Mouse (Mus musculus) neural tube, embryonic 14.5 days (tissue): ENCODE results near the gene Slc46a1. TPM values are rescaled to one million over a fixed set of nuclear protein-coding genes. Genes with fewer than 3 reads are reported as not detected.

ENCODE experiments used
- ATAC-seq: fragments of 200-750 bp; cut with Nextera tagmentation; 2 replicates; pipeline ENCODE4 v1.8.0; 2017; ENCODE audit warnings: low read depth, mild to moderate bottlenecking, moderate TSS enrichment, moderate library complexity
- H3K27ac ChIP-seq: fragments of 300-500 bp; sonication (generic); 2 replicates; pipeline ENCODE4 v1.5.1; 2014; ENCODE audit warnings: low read depth, mild to moderate bottlenecking, control low read depth, low read length, moderate library complexity, mixed read lengths
- H3K27me3 ChIP-seq: fragments of 300-500 bp; sonication (generic); 2 replicates; pipeline ENCODE4 v1.6.1; 2014; ENCODE audit warnings: low read length; ENCODE audit not compliant: control insufficient read depth, insufficient read depth
- H3K36me3 ChIP-seq: fragments of 300-500 bp; sonication (generic); 2 replicates; pipeline ENCODE4 v1.6.1; 2014; ENCODE audit warnings: low read length, mixed read lengths; ENCODE audit not compliant: control insufficient read depth, insufficient read depth
- H3K4me1 ChIP-seq: fragments of 300-500 bp; sonication (generic); 2 replicates; pipeline ENCODE4 v1.6.1; 2014; ENCODE audit warnings: low read length; ENCODE audit not compliant: control insufficient read depth, insufficient read depth
- H3K4me2 ChIP-seq: fragments of 300-500 bp; sonication (generic); 2 replicates; pipeline ENCODE4 v1.6.1; 2014; ENCODE audit warnings: mild to moderate bottlenecking, low read depth, low read length, control low read depth
- H3K4me3 ChIP-seq: fragments of 300-500 bp; sonication (generic); 2 replicates; pipeline ENCODE4 v1.5.1; 2014; ENCODE audit warnings: low read depth, low read length, control low read depth, mixed read lengths
- H3K9ac ChIP-seq: fragments of 300-500 bp; sonication (generic); replicated peaks from 2 replicates; pipeline ENCODE4 v1.6.1; 2014; ENCODE audit warnings: low read depth, mild to moderate bottlenecking, control low read depth, low read length, mixed read lengths
- H3K9me3 ChIP-seq: fragments of 300-500 bp; sonication (generic); 2 replicates; pipeline ENCODE4 v1.6.1; 2016; ENCODE audit warnings: low read length; ENCODE audit not compliant: control insufficient read depth
- WGBS: fragments of 180-500 bp; shearing (Covaris S2); extraction: QIAGEN DNeasy Blood & Tissue Kit; methylation state at CpG from one replicate; pipeline ENCODE4 v1.1.7; 2014; 5-methylcytosine and 5-hydroxymethylcytosine counted together
- polyA plus RNA-seq: library from polyadenylated mRNA; unstranded; fragments of >200 nt; fragmentation: Nextera tagmentation; extraction: Ambion mirVana; gene quantifications from 2 replicates; pipeline ENCODE4 v1.2.1, GENCODE M21; 2014

Gene Slc46a1
- 26.1 and 27.6 TPM in 2 replicates for polyA plus RNA-seq

DNA sequence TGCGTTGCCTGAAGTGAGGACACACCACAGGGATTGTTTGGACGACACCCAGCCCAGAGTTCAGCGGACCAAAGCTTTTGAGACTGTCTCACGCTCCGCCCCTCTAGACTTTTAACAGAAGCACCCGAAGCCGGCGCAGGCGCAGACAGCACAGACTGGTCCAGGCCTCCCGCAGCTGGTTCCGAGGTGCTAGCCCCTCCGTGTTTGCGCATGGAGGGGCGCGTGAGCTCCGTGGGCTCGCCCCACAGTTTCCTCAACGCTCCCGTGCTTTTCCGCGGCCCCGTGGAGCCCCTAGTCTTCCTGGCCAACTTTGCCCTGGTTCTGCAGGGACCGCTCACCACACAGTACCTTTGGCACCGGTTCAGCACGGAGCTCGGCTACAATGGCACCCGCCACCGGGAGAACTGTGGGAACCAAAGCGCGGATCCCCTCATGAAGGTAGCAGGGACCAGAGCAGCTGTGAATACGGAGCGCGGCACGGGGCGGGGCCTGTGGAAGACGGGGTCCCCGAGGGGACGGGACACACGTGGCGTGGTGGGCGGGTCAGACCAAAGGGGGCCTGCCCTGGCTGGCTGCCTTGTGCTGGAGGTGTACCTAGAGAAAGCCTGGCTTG, at the start of gene Slc46a1:
Gene Slc46a1 (plus strand): TSS at position 130 of the 613 bp plus-strand sequence.
- Histone ChIP-seq H3K4me3 (peak within 1 kb of the TSS; percentile 61), H3K27ac (peak within 1 kb of the TSS; percentile 87), H3K4me1 (peaks cover 9% of the 10 kb centered on the region), H3K4me2 (peak within 1 kb of the TSS; percentile 88), H3K27me3 (no peaks in the 10 kb centered on the region), H3K9me3 (no peaks in the 10 kb centered on the region), H3K9ac (peak within 1 kb of the TSS; percentile 69), H3K36me3 (no peaks in the 10 kb centered on the region)
- ATAC-seq, result peak; percentile 95
- under 1% methylated on average over 41 of the region's 41 CpGs for WGBS

DNA sequence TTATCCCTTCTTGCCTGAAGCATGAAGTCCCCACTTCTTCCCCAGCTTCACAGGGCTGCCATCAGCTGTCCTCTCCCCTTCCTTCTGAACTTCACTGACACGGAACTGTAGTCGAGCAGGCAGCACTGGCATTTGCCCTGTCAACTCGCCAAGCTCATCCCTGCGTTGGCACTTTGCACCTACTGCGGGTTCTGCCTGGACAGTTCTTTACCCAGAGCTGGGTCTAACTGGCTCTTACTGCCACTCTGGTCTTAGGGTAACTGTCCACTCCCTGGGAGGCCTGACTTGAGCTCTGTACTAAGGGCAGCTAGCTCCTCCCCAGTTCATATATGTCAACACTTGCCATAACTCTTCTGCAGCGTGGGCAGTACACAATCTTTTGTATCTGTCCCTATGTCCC, 48.6 kb upstream of the Slc46a1 start:
- no peaks in the 10 kb centered on the region for H3K9me3 ChIP-seq
- WGBS, result 75% methylated on average over 6 of the region's 6 CpGs
- no peak overlapping the region for H3K9ac ChIP-seq
- no peak overlapping the region for H3K27ac ChIP-seq
- no peak overlapping the region for H3K4me2 ChIP-seq
- H3K36me3 ChIP-seq, result no peaks in the 10 kb centered on the region
- ATAC-seq, result no peak
- no peak overlapping the region for H3K4me3 ChIP-seq
- no peaks in the 10 kb centered on the region for H3K27me3 ChIP-seq
- no peaks in the 10 kb centered on the region for H3K4me1 ChIP-seq

GRCm38 (mm10) chr11:78420263-78420889, 45.1 kb upstream of the Slc46a1 start:
- H3K36me3 ChIP-seq, result no peaks in the 10 kb centered on the region
- no peaks in the 10 kb centered on the region for H3K27me3 ChIP-seq
- H3K4me2 ChIP-seq, result no peak overlapping the region
- H3K27ac ChIP-seq, result no peak overlapping the region
- H3K9ac ChIP-seq, result no peak overlapping the region
- WGBS, result 80% methylated on average over 12 of the region's 12 CpGs
- no peak for ATAC-seq
- no peak overlapping the region for H3K4me3 ChIP-seq
- no peaks in the 10 kb centered on the region for H3K4me1 ChIP-seq
- H3K9me3 ChIP-seq, result no peaks in the 10 kb centered on the region

- Histone ChIP-seq H3K4me1 (no peaks in the 10 kb centered on the region), H3K4me2 (no peak overlapping the region), H3K9me3 (no peaks in the 10 kb centered on the region), H3K27me3 (no peaks in the 10 kb centered on the region), H3K9ac (no peak overlapping the region), H3K4me3 (no peak overlapping the region), H3K27ac (no peak overlapping the region), H3K36me3 (no peaks in the 10 kb centered on the region)
- WGBS, result 63% methylated on average over 13 of the region's 13 CpGs
- ATAC-seq, result no peak
These were observed 44.1 kb upstream of the Slc46a1 start for GRCm38 (mm10) chr11:78421201-78422009.

DNA sequence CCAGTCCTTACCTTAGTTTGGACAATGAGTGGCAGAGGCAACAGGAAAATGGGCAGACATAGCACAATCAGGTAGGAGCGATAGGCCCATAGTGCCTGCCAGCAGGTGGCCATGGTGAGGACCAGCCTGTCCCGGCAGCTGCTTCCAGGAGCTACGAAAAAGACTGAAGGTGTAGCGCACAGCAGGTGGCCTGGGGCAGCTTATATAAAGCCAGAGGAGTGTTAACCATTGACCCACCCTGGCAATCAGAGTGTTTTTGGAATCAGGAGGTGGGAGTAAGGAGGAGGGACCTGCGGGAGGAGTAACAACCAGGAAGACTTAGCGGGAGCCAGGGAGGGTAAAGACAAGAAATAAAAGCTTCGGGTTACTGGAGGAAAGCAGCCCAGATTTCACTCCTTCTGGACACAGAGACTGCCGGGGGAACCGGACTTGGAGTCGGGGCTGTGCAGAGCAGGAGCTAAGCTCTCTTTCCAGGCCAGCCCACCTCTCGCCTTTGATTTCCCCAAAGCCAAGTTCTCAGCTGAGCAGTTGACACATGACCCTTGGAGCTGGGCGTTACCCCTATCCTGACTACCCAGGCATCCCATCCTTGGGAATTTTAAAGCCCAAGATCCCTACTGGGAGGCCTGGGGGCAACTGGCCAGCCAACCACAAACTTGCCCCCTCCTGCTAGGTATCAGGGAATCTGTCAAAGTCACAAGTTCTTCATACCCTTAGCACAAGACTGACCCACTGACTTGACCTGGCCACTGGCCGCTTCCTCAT, 43.3 kb upstream of the Slc46a1 start, which contains the start of gene Slc13a2:
Gene Slc13a2 (minus strand): TSS at position 163 of the 765 bp plus-strand sequence.
- ATAC-seq, result no peak
- Histone ChIP-seq H3K9ac (no peak within 1 kb of the TSS), H3K27me3 (no peaks in the 10 kb centered on the region), H3K27ac (no peak within 1 kb of the TSS), H3K4me3 (no peak within 1 kb of the TSS), H3K4me2 (no peak within 1 kb of the TSS), H3K36me3 (no peaks in the 10 kb centered on the region), H3K9me3 (no peaks in the 10 kb centered on the region), H3K4me1 (no peaks in the 10 kb centered on the region)
- 15% methylated on average over 13 of the region's 13 CpGs for WGBS

- ATAC-seq, result no peak
- no peaks in the 10 kb centered on the region for H3K4me1 ChIP-seq
- no peak overlapping the region for H3K4me2 ChIP-seq
- H3K36me3 ChIP-seq, result no peaks in the 10 kb centered on the region
- H3K9ac ChIP-seq, result no peak overlapping the region
- H3K9me3 ChIP-seq, result no peaks in the 10 kb centered on the region
- WGBS, result 70% methylated on average over 2 of the region's 2 CpGs
- no peak overlapping the region for H3K27ac ChIP-seq
- H3K27me3 ChIP-seq, result no peaks in the 10 kb centered on the region
- no peak overlapping the region for H3K4me3 ChIP-seq
These were observed 41.1 kb upstream of the Slc46a1 start for GRCm38 (mm10) chr11:78424352-78424751.

GRCm38 (mm10) chr11:78425572-78425971, 39.9 kb upstream of the Slc46a1 start:
- Histone ChIP-seq H3K27me3 (no peaks in the 10 kb centered on the region), H3K27ac (no peak overlapping the region), H3K4me2 (no peak overlapping the region), H3K4me1 (no peaks in the 10 kb centered on the region), H3K9ac (no peak overlapping the region), H3K4me3 (no peak overlapping the region), H3K36me3 (no peaks in the 10 kb centered on the region), H3K9me3 (no peaks in the 10 kb centered on the region)
- ATAC-seq, result no peak
- WGBS, result 90% methylated on average over 1 of the region's 1 CpGs

DNA sequence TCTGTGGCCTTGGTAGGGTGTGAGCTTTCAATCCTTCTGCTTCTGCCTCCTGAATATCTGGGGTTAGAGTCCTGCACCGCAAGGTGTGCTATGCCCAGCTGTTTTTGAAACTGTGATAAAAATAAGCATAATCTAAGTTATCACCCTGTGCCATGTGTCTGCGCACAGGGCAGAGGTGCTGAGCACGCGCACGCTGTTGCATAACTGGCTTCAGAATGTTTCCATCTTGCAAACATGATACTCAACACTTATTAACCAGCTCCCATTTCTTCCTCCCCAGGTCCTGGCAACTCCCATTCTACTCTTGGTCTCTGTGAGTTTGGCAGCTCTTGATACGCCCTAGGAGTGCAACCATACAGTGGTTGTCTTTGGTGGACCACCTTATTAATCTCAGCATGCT, 37.8 kb upstream of the Slc46a1 start:
- Histone ChIP-seq H3K27ac (no peak overlapping the region), H3K4me1 (no peaks in the 10 kb centered on the region), H3K27me3 (no peaks in the 10 kb centered on the region), H3K4me2 (no peak overlapping the region), H3K36me3 (no peaks in the 10 kb centered on the region), H3K4me3 (no peak overlapping the region), H3K9me3 (no peaks in the 10 kb centered on the region), H3K9ac (no peak overlapping the region)
- WGBS, result 94% methylated on average over 6 of the region's 6 CpGs
- ATAC-seq, result no peak
